Mouse (Mus musculus) testis, adult 2 months (tissue): ENCODE data around the gene Rbm19.

Experiments used
- CTCF ChIP-seq: fragments of 200-500 bp; IDR thresholded peaks from 2 replicates; pipeline ENCODE4 v1.5.1; 2012; ENCODE audit warnings: low read depth, mild to moderate bottlenecking, inconsistent platforms, low read length, moderate library complexity; ENCODE audit not compliant: control insufficient read depth, insufficient read depth, insufficient replicate concordance
- POLR2A ChIP-seq: fragments of 200-500 bp; IDR thresholded peaks from 2 replicates; pipeline ENCODE4 v1.6.1; 2012; ENCODE audit warnings: low read depth, mild to moderate bottlenecking, inconsistent platforms, low read length, moderate library complexity; ENCODE audit not compliant: control insufficient read depth

DNA sequence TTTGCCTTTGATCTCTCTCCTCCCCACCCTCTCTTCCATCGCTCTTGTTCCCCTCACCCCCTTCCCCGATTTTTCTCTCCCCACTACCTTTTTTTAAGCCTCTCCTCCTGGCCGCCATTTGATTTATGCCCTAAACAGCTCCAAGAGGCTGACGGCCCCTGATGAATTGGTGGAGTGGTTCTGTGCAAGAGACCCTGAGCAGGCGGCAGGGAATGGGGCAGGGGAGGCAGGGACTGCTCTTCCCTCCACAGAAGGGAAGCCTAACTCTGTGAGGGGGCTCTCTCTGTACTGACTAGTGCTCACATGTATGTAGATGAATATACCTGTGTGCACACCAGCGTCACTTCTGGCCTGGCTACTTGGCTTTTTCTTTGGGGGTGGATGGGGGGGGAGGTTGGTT is 49.0 kb upstream of the Rbm19 start:
- TF ChIP-seq CTCF (no peak), POLR2A (no peak)
